Mouse (Mus musculus): ENCODE measurements around the gene Slc16a10. TPM values are rescaled to one million over a fixed set of nuclear protein-coding genes. Genes with fewer than 3 reads are reported as not detected.

Slc16a10 gene
- polyA plus RNA-seq, 1 experiment from 2014 or later, result 31.2 TPM

DNA sequence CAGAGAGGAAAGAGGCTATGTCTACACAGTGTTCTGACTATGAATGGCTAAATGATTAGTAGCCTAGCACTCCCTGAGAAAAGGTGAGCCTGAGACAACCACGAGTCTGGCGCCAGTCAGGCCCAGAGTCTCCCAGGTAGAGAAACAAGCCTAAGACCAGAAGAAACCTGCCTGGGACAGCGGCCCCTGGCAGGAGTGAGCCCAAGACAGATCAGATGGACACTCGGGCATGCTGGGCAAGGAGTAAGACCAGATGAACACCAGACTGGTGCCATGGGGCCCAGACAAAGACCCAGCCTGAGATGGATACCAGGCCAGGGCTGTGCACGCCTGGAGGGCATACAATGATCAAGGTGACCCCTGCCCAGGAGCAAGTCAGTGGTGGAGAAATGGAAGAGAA, 32.5 kb downstream of the Slc16a10 start:
- no peak for DNase-seq (ENCODE audit: low spot score)

- DNase-seq (ENCODE audit: low spot score), result no peak
Observed at GRCm38 (mm10) chr10:40108992-40109391, 33.1 kb downstream of the Slc16a10 start.

DNA sequence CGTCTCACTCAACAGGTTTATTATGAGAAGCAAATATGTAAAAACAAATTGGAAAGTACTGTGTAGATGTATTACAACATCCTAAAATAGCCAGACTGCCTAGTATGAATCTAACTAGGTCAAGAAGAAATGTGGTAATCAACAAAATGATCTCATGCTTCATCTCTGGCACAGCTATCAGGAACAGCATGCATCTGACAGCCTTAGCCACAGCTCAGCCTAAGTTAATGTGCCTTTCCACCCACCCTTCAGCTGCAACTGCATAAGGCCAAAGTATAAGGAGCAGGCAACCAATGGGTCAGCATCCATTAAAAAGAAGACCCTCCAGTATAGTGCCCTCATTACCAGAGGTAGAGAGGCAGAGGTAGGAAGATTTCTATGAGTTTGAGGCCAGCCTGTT, 34.1 kb downstream of the Slc16a10 start:
- no peak for DNase-seq (ENCODE audit: low spot score)

GRCm38 (mm10) chr10:40105174-40105573, 36.9 kb downstream of the Slc16a10 start:
- no peak for DNase-seq (ENCODE audit: low spot score)

DNA sequence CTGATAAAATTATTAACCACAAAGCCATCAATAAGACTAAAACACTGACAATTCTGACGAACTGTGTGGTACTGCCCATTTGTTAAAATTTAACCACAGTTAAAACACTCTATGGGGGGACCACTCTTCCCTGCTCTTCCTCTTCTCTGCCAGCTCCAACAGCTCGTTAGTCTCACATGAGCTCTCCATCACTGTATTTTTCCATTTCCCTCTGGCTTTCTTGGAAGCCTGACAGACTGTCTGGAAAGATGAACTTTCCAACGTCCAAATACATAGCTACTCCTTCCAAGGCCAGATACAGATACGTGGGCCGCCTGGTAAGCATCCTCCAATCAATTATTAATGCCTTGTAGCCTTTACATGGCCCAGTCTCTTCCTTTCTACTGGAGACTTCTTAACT, 38.3 kb downstream of the Slc16a10 start:
- DNase-seq (ENCODE audit: low spot score), result no peak

GRCm38 (mm10) chr10:40102986-40103385, 39.1 kb downstream of the Slc16a10 start:
- DNase-seq (ENCODE audit: low spot score), result no peak

GRCm38 (mm10) chr10:40102166-40102565, 39.9 kb downstream of the Slc16a10 start:
- DNase-seq (ENCODE audit: low spot score), result no peak

DNA sequence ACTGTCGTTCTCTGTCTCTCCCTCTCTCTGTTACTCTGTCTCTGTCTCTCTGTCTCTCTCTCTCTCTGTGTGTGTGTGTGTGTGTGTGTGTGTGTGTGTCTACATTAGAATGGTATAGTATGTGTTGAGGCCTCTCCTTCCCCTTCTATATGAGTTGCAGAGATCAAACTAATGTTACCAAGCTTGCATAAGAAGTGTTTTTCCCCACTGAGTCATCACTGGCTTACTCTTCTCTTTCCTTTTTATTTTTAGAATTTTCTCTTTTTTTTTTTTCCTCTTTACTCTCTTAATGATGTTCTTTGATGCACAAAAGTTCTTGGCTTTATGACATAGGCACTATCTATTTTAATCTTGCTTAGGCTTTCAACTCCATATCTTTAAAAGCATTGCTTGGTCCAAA, 43.6 kb downstream of the Slc16a10 start:
- DNase-seq (ENCODE audit: low spot score), result no peak

- no peak for DNase-seq (ENCODE audit: low spot score)
Observed at GRCm38 (mm10) chr10:40097519-40097918, 44.5 kb downstream of the Slc16a10 start.

- DNase-seq (ENCODE audit: low spot score), result no peak
Observed at GRCm38 (mm10) chr10:40094752-40095151, 47.3 kb downstream of the Slc16a10 start.

- no peak for DNase-seq (ENCODE audit: low spot score)
Observed at GRCm38 (mm10) chr10:40093526-40093925, 48.5 kb downstream of the Slc16a10 start.

DNA sequence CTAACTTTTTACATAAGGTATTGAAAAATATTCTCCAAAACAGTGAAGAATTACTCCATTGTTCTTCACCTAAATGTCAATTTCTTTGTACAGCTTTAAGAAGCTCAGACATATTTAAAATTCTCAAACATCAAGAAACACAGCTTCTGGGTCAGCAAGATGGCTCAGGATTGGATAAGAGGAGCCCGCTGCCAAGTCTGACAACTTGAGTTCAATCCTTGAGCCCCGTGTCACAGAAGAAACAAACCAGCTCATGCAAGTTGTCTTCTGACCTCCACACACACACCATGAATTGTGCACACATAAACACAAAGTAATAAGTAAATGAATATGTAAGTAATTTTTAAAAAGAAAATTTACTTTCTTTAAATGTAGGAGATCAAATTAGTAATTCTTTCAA, 50.6 kb downstream of the Slc16a10 start:
- no peak for DNase-seq (ENCODE audit: low spot score)

DNA sequence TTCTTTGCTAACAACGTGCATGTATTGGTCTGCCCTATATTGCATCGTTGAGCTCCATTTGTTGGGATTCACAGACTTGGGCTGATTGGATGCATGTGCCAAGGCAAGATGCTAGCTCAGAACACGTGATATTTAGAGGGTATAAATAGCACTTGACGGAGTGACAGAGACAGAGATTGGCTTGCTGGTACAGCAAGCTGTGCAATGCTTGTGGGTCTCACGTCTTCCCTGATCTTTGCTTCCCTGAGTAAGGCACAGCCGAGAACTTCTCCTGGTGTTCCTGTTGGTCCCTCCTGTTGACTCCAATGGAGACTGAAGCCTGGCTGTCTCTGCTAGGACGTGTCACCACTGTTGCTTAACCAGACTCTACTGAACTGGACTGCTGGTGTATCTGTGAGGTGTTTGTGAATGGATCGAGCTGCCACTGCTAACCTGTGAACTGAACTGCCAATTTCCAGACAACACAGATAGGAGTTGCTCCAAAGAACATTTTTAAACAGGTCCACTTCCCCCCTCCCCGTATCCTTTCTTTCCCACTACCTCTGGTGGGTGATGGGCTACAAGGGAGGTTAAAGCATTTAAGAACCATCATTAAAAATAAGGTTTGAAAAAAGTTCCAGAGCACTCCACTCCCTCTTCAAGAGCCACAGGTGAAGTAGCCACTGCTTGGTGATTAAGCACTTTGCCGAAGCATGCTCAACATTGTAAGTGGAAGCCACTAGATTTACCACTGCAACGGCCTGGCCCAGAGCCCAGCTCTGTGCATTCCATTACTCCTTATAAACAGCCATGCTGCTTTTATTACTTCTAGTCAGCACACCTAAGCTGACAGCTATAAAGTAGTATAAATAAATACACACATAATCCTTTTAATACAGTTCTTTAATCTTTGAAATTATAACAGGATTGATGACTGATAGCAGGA, 51.3 kb downstream of the Slc16a10 start:
- DNase-seq (ENCODE audit: low spot score), result no peak

- DNase-seq (ENCODE audit: low spot score), result peak; percentile 24
Observed at GRCm38 (mm10) chr10:40084332-40085093, 57.5 kb downstream of the Slc16a10 start.

- DNase-seq (ENCODE audit: low spot score), result no peak
Observed at GRCm38 (mm10) chr10:40083556-40083955, 58.5 kb downstream of the Slc16a10 start.

DNA sequence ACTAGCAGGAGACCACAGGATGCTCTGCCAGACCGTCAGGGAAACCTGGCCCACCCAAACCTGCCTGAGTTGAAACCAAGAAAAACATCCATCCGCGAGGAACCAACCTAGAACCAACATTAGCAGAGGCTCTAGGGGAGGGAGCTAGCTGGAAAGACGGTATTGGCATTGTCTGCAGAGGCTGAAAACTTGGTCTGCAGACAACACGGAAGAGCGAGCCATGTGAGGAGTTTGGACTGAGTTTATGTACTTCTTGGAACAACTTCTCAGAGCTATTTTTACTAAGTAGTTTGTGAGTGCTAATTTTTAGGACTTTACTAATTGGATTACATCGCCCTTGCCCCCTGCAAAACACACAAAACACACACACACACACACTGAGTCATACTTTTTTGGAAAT, 59.4 kb downstream of the Slc16a10 start:
- no peak for DNase-seq (ENCODE audit: low spot score)

DNA sequence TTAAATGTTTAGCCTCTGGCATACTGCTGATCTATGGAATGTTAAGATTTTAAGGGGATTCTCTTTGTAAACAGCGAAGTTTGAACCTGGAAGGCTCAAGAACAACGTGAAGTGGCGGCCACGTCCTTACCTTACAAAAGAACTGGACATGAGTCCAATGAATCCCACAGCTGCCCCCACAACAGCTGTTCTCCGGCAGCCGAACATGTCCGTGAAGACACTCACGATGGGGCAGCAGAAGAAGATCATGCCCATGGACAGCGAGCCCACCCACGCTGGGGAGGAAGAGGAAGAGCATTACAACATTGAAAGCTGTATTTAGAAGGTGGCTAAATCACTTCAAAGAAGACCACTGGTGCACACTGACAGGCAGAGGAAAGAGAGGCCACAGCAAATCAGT, 61.5 kb downstream of the Slc16a10 start:
- DNase-seq (ENCODE audit: low spot score), result no peak

DNA sequence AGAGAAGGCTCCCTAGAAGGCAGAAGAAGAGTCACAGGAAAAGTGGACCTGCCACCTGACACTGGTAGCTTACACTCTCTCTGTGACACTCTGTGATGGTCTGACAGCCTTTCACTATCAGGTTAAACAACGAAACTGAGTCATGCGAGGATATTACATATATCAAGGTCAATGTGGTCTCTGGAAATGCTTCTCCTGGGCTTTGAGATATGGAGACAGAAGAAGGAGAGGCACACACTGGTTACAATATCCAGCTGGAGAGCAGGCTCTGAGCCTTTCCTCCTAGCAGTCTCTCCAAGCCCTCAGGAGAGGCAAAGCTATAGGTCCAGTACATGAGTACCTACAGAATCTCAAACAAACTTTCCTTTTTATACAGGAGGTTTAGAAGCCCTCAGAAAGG, 62.8 kb downstream of the Slc16a10 start:
- DNase-seq (ENCODE audit: low spot score), result no peak

DNA sequence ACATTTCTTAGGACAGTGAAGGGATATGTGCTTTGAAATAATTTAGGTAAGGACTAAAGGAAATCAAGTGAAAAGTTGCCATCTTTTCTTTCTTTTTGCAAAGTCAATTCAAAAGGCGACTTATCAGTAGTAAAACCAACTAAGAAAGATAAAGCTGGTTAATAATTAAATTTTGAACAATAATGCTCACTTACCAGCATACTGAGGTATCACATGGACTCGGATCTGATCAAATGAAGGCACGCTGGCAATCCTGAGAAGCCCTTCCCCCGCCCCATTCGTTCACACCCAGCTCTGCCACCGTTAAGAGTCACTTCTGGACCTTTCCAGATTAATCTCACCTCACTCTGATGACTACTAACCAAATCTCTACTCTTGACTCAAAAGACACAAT, 64.1 kb downstream of the Slc16a10 start:
- no peak for DNase-seq (ENCODE audit: low spot score)

DNA sequence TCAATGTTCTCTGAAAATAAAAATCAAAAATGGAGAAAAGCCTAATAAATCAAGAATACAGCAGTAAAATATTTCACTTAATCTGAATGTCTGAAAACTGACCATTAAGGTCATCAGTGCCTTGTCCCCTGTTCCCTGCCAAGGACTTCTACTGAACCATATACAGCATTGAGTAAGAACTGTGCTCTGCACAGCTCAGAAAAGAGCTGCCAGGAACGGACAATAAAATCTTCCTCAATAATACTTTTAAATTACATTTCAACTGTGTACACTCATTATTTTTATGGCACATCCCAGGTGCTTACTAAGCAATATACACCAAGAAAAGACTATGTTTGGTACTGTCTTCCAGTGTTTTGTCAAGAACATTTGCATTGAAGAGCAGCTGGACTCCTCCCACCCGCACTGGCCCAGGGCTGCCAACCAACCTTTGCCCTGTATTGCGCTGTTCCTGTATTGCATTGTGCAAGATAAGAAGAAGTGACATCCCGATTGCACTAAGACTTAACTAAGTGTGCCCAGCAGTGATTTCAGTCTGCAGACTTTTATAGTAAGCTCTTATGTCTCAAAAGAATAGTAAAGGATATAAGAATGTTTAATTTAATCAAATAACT, 64.6 kb downstream of the Slc16a10 start:
- no peak for DNase-seq (ENCODE audit: low spot score)

DNA sequence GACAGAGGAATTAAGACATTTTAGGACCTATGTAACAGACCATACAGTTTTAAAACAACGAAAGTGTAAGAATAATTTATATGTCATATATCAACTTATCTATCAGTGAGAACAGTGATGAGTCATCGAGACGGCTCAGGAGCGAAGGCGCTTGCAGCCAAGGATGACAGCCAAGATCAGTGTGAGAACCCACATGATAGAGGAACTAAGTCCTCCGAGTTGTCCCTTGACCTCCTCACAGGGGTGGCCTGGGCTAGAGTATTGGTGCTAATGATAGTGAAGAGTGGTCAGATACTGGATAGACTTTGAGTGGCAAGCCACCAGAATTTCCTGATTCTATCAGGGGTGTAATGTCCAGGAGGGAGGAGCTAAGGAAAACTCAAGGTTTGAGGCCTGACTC, 68.5 kb downstream of the Slc16a10 start:
- DNase-seq (ENCODE audit: low spot score), result no peak

DNA sequence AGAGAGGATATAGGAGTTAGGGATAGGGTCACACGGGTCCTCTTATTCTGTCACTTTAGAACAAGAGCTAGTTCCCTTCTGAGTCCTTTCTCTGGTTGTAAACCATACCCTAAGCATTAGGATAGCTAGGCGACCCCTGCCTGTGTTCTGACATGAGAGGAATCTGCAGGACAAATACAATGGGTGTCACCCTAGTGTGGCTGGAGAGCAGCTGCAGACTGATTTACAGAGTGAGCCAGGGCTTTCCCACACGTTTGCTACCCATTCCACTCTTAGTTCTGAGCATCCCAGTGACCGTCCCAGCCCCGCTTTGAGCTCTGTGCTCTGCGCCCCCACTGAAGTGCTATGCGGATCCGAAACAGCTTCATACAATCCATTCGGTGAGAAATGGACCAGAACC, 71.4 kb downstream of the Slc16a10 start:
- DNase-seq (ENCODE audit: low spot score), result no peak

Measured in thymus, postnatal 0 days (tissue).